Mouse (Mus musculus): ENCODE measurements around the gene Hs3st6.
A peak's percentile ranks its signal among the peaks of the same experiment; 100 is the strongest.
"Not testable (repeated sequence)": the region's sequence is repeated elsewhere in the genome, so short reads cannot be mapped to it uniquely, and the experiment has no call there.

The Hs3st6 gene

GRCm38 (mm10) chr17:24752415-24753394, at the start of gene Hs3st6:
Gene Hs3st6 (plus strand): TSS chr17:24752988.
- DNase-seq (ENCODE audit: extremely low read depth, low read depth), result no peak

- no peak for DNase-seq (ENCODE audit: extremely low read depth, low read depth)
Observed at GRCm38 (mm10) chr17:24705821-24706220, 47.0 kb upstream of the Hs3st6 start.

- peak; percentile 82 for DNase-seq (ENCODE audit: extremely low read depth, low read depth)
Observed at GRCm38 (mm10) chr17:24706982-24707800, 45.6 kb upstream of the Hs3st6 start, which contains the start of gene Tbl3. Gene Tbl3 (minus strand): TSS chr17:24707660.

- peak; percentile 32 for DNase-seq (ENCODE audit: extremely low read depth, low read depth)
Observed at GRCm38 (mm10) chr17:24707801-24708425, 44.9 kb upstream of the Hs3st6 start.

GRCm38 (mm10) chr17:24708646-24709045, 44.1 kb upstream of the Hs3st6 start:
- DNase-seq (ENCODE audit: extremely low read depth, low read depth), result peak; percentile 58

- no peak for DNase-seq (ENCODE audit: extremely low read depth, low read depth)
Observed at GRCm38 (mm10) chr17:24715556-24715955, 37.2 kb upstream of the Hs3st6 start.

- no peak for DNase-seq (ENCODE audit: extremely low read depth, low read depth)
Observed at GRCm38 (mm10) chr17:24716166-24716682, 36.6 kb upstream of the Hs3st6 start.

GRCm38 (mm10) chr17:24717943-24718342, 34.8 kb upstream of the Hs3st6 start, which contains the start of the genes Rnf151 and Rps2:
Gene Rnf151 (minus strand): TSS chr17:24718063.
Gene Rps2 (plus strand): TSS chr17:24718116.
- DNase-seq (ENCODE audit: extremely low read depth, low read depth), result no peak

- not testable (repeated sequence) for DNase-seq (ENCODE audit: extremely low read depth, low read depth)
Observed at GRCm38 (mm10) chr17:24718938-24719337, 33.9 kb upstream of the Hs3st6 start.

GRCm38 (mm10) chr17:24719494-24720222, 33.1 kb upstream of the Hs3st6 start:
- peak; percentile 89 for DNase-seq (ENCODE audit: extremely low read depth, low read depth)

- DNase-seq (ENCODE audit: extremely low read depth, low read depth), result not testable (repeated sequence)
Observed at GRCm38 (mm10) chr17:24720616-24721015, 32.2 kb upstream of the Hs3st6 start.

GRCm38 (mm10) chr17:24721383-24721955, 31.3 kb upstream of the Hs3st6 start:
- not testable (repeated sequence) for DNase-seq (ENCODE audit: extremely low read depth, low read depth)

- DNase-seq (ENCODE audit: extremely low read depth, low read depth), result no peak
Observed at GRCm38 (mm10) chr17:24722220-24722924, 30.4 kb upstream of the Hs3st6 start.

GRCm38 (mm10) chr17:24723122-24723880, 29.5 kb upstream of the Hs3st6 start:
- DNase-seq (ENCODE audit: extremely low read depth, low read depth), result no peak

- no peak for DNase-seq (ENCODE audit: extremely low read depth, low read depth)
Observed at GRCm38 (mm10) chr17:24723881-24724180, 29.0 kb upstream of the Hs3st6 start.

- DNase-seq (ENCODE audit: extremely low read depth, low read depth), result peak; percentile 73
Observed at GRCm38 (mm10) chr17:24724184-24724583, 28.6 kb upstream of the Hs3st6 start, which contains the start of gene Ndufb10. Gene Ndufb10 (minus strand): TSS chr17:24724478.

- no peak for DNase-seq (ENCODE audit: extremely low read depth, low read depth)
Observed at GRCm38 (mm10) chr17:24725637-24726390, 27.0 kb upstream of the Hs3st6 start.

GRCm38 (mm10) chr17:24727618-24728017, 25.2 kb upstream of the Hs3st6 start, which contains the start of gene Rpl3l:
Gene Rpl3l (plus strand): TSS chr17:24727820.
- no peak for DNase-seq (ENCODE audit: extremely low read depth, low read depth)
